Mouse (Mus musculus): ENCODE measurements around the gene Idh3b.

DNA sequence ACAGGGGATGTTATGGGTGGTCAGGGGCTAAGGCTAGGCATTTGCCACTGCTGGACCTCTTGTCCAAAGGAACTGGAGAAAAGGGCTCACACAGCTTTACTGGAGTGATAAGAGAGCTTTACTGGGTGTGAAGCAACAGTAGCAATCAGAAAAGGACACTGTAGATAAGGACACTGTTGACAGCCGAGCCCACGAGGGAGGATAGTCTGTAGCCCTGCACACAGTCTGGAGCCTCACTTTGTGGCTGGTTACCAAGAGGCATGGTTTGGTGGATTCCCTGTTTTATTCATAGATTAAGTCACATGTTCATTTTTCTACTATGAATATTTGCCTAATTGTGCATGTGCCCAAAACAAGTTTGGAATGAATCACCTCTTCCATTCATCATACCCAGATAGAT lies 21.9 kb downstream of the Idh3b start:
- no peak for TF ChIP-seq CTCF (IDR thresholded peaks at IDR 0.05)
- TF ChIP-seq EP300 (IDR thresholded peaks at IDR 0.05), result no peak
